Mouse (Mus musculus): ENCODE measurements around the gene Pex19. TPM values are rescaled to one million over a fixed set of nuclear protein-coding genes. Genes with fewer than 3 reads are reported as not detected.

Pex19 gene
- polyA plus RNA-seq (2012) = 15.1 and 15.2 TPM in 2 replicates

DNA sequence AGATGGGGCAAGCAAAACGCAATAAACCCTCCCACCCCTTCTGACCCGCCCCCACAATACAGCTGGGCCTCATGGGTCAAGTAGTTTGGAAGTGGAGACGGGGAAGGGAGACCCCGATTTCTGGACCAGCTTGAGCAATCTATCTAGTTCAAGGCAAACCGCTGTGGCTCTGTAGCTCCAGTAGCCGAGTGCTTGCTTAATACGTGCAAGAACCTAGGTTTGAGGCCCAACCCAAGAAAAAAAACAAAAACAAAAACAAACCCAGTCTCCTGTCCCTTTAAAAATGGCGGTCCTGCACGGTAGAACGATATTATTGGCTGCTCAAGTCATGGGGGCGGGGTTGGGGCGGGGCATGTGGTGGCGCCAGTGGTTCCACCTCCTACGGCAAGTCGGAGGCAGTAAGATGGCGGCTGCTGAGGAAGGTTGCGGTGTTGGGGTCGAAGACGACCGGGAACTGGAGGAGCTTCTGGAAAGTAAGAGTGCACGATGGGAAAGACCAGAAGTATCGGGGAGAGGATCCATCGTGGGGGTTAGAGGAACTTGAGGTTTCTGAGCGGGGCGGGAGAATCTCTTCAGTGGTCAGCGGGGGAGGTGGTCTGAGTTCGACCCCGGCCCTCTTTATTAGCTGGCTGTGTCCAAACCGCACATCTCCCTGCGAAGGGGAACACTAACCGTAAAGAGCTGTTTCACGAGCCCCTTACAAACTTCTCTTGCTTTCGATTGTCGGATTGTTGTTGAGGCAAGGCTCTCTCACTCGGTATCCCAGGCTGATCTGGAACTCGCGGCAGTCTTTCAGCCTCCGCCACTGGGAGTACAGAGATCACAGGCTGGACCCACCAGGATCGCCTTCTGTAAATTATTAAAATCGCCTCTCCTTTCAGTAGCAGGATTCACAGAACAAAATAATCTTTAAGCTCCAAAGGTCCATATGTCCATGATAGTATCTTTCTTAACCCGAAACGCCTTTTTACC, at the start of gene Pex19:
Gene Pex19 (plus strand): TSS at position 380 of the 972 bp plus-strand sequence.

DNA sequence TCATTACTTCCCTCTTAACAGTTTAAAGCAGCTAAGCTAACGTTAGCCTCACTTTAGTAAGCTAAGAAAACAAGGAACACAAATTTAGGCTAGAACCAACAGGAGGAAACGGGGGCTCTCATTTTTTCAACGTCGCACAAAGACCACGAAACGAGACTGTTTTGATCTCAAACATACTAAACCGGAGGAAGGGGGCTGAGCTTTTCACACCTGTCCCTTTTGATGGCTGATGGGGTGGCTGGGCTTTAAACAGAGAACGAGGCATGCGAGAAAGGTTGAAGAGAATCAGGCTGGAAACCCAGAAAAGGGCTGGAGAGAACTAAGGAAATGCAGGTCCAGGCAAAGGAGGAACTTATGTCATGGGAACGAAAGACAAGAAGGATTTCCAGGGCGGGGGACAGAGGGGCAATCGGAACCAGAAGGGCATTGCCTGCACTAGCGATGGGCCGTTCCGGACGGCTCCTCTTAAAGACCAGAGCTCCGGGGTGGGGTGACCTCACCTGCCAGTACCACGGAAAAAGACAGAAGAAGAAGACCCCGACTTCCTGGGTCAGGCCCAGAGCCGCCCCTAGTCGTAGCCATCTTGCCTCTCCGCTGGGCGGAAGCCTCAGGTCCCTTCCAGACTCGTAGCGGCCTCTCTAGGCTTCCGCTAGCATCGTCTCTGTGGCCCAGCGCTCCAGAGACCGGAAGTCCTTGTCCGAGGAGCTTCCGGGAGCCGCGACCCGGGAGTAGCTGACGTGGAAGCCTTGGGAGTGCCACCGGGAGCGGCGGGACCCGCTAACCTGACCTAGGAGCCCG, 44.3 kb upstream of the Pex19 start, which contains the start of the genes Copa and Ncstn:
Gene Copa (plus strand): TSS at position 429 of the 798 bp plus-strand sequence.
Gene Ncstn (minus strand): TSS at position 695 of the 798 bp plus-strand sequence.

DNA sequence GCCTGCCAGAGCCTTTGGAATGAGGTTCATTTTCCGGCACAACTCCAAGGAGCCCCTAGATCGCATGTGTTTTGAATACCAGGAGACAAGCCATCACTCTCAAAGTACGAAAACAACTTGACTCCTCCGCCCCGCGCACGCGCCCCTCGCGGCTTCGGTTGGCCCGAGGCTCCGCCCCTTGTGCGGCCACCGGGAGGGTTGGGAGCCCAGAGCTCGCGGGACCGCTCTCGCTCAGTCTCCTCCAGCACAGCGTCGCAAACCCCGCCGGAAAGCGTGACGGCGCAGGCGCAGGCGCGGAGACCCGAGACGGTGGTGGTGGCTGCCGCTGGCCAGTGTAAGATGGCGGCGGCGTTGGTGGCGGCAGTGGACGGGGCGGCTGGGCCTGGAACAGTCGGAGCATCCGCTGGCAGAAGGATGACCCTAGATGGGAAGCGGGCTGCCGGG, 21.3 kb downstream of the Pex19 start, which contains the start of gene Dcaf8:
Gene Dcaf8 (plus strand): TSS at position 250 of the 444 bp plus-strand sequence.

Other genes with a start within 250 kb of the Pex19 start
- gene Gm10521, start 231.1 kb upstream of the Pex19 start, polyA plus RNA-seq (2012) = 0.26 and 0.49 TPM in 2 replicates
- 0.06 and 0.23 TPM in 2 replicates for gene Slamf6, start 209.2 kb upstream of the Pex19 start, polyA plus RNA-seq (2012)
- 8.1 and 9.9 TPM in 2 replicates for gene Vangl2, start 98.3 kb upstream of the Pex19 start, polyA plus RNA-seq (2012)
- gene Nhlh1, start 69.2 kb upstream of the Pex19 start, polyA plus RNA-seq (2012) = 0.06 TPM in 1 of 2 replicates, not detected in the other
- gene Copa, start 44.2 kb upstream of the Pex19 start, polyA plus RNA-seq (2012) = 55.2 and 58.3 TPM in 2 replicates
- gene Ncstn, start 44.0 kb upstream of the Pex19 start, polyA plus RNA-seq (2012) = 17.6 and 21.1 TPM in 2 replicates
- gene Dcaf8, start 21.3 kb downstream of the Pex19 start, polyA plus RNA-seq (2012) = 60.9 and 69.9 TPM in 2 replicates
- 2.8 and 4.4 TPM in 2 replicates for gene Pea15a, start 80.0 kb downstream of the Pex19 start, polyA plus RNA-seq (2012)
- not detected in 2 replicates for gene Casq1, start 93.1 kb downstream of the Pex19 start, polyA plus RNA-seq (2012)
- gene Atp1a4, start 131.7 kb downstream of the Pex19 start, polyA plus RNA-seq (2012) = not detected in 2 replicates
- 88.2 and 88.9 TPM in 2 replicates for gene Igsf8, start 134.9 kb downstream of the Pex19 start, polyA plus RNA-seq (2012)
- not detected in 2 replicates for gene Atp1a2, start 171.3 kb downstream of the Pex19 start, polyA plus RNA-seq (2012)
- 0.06 TPM in 1 of 2 replicates, not detected in the other for gene Kcnj9, start 202.6 kb downstream of the Pex19 start, polyA plus RNA-seq (2012)
- gene Kcnj10, start 214.5 kb downstream of the Pex19 start, polyA plus RNA-seq (2012) = 0.06 and 0.09 TPM in 2 replicates
- gene Pigm, start 249.8 kb downstream of the Pex19 start, polyA plus RNA-seq (2012) = 9.1 and 9.6 TPM in 2 replicates

All from megakaryocyte-erythroid progenitor cell, adult 5 weeks (primary cell).